Mouse (Mus musculus): Measurements from ENCODE around the gene Tgfbrap1. TPM values are rescaled to one million over a fixed set of nuclear protein-coding genes. Genes with fewer than 3 reads are reported as not detected.

The Tgfbrap1 gene
- polyA plus RNA-seq (2017; shearing (Covaris generic)): 11.4 TPM

DNA sequence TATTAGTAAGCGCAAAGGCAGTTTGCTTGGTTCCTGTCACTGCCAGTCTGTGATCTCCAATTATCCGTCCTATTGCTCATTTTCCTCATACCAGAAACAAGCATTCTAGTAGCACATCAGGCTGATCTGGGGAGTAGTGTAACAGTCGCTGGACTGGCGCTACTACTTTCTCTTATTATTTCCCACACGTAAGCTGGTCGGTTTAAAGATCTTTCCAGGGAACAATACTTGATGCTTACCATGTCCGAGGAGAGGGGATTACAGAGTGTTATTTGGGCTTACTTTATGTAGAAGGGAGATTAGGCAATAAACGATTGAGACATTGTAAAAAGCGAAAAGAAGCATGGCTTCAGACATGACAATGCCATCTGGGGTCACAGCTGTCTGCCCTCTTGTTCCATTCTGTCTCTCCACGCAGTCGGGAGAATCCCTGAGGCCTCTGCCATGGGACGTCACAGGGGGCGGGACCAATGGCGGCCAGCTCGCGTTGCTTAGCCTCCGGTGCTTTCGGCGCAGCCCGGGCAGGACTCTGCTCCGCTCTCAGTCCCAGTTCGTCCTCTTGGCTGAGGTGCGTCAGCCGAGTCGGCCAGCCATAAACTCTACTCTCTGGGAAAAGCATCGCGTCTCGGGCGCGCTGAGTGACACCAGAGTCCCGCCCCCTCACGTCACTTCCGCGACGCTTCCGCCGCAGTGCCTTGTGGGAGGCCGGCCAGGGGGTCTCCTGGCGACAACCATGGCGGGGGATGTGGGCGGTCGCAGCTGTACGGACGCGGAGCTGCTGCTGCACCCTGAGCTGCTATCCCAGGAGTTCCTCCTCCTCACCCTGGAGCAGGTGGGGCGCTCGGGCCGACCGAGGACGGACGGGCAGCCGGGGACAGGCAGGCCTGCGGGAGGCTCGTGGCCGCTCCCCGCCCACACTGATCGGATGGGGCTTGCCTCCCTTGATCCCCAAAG, at the start of gene Tgfbrap1, which contains the start of gene AI597479:
Gene Tgfbrap1 (minus strand): TSS at position 607 of the 954 bp plus-strand sequence.
Gene AI597479 (plus strand): TSS at position 680 of the 954 bp plus-strand sequence.

Other genes with a start within 250 kb of the Tgfbrap1 start
- 43.7 TPM for gene Mrps9, start 247.4 kb downstream of the Tgfbrap1 start, polyA plus RNA-seq (2017; shearing (Covaris generic))
- not detected for gene Gpr45, start 145.8 kb downstream of the Tgfbrap1 start, polyA plus RNA-seq (2017; shearing (Covaris generic))
- 13.2 TPM for gene AI597479, start 73 bp upstream of the Tgfbrap1 start, polyA plus RNA-seq (2017; shearing (Covaris generic))
- 4.5 TPM for gene Fhl2, start 98.3 kb upstream of the Tgfbrap1 start, polyA plus RNA-seq (2017; shearing (Covaris generic))

Measured in effector memory CD4-positive, alpha-beta T cell, adult 7 months (primary cell).